Mouse (Mus musculus) ovary, adult 10 weeks (tissue): ENCODE measurements around the gene Sun3. TPM values are rescaled to one million over a fixed set of nuclear protein-coding genes. Genes with fewer than 3 reads are reported as not detected.

Experiments
- polyA plus RNA-seq: library from polyadenylated mRNA; stranded (reverse); fragments of 350-450 nt; fragmentation: Illumina TruSeq; extraction: RNeasy Lipid Tissue Mini Kit (QIAGEN cat#74804); gene quantifications from one replicate; pipeline ENCODE4 v1.2.3, GENCODE M21; 2014

Gene Sun3
- not detected for polyA plus RNA-seq

GRCm38 (mm10) chr11:9048703-9049060 lies at the start of gene Sun3:
Gene Sun3, minus strand, starts transcription at chr11:9048991.

GRCm38 (mm10) chr11:9048011-9048702 lies 634 bp downstream of the Sun3 start, which contains the start of gene Gm11992:
Gene Gm11992, plus strand, starts transcription at chr11:9048594.

GRCm38 (mm10) chr11:9010853-9011339 lies 37.9 kb downstream of the Sun3 start, which contains the start of gene Hus1:
Gene Hus1, minus strand, starts transcription at chr11:9011191.

GRCm38 (mm10) chr11:8973166-8973565 lies 75.6 kb downstream of the Sun3 start, which contains the start of gene Pkd1l1:
Gene Pkd1l1, minus strand, starts transcription at chr11:8973266.

Other genes starting within 250 kb of the Sun3 start
- gene Pkd1l1, start 75.7 kb downstream of the Sun3 start, polyA plus RNA-seq = not detected
- 23.0 TPM for gene Hus1, start 37.8 kb downstream of the Sun3 start, polyA plus RNA-seq
- 2.2 TPM for gene Gm11992, start 397 bp downstream of the Sun3 start, polyA plus RNA-seq
- 6.6 TPM for gene Upp1, start 69.1 kb upstream of the Sun3 start, polyA plus RNA-seq
- gene Abca13, start 143.0 kb upstream of the Sun3 start, polyA plus RNA-seq = 0.48 TPM